Mouse (Mus musculus): ENCODE results near the gene Grik4.

DNA sequence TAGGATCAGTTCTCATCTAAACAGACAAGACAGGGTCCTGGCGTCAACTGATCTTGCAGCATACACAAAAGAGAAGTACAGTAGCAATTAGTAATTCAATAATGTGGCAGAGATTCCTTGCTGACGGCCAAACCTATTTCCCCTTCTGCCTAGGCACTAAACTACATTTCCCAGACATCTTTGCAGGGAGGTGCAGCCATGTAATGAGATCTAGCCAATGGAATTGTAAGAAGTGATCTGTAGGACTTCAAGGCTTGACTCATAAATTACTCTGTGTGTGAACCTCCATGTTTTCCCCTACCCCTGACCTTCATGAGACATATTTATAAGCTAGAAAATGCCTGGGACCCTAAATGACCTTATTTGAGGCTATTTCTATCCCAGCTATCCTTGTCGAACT, 296.7 kb downstream of the Grik4 start:
- no peak for TF ChIP-seq CTCF (IDR thresholded peaks at IDR 0.05; ENCODE audit: insufficient read depth, low read depth, low read length)
- no peak for TF ChIP-seq POLR2A (IDR thresholded peaks at IDR 0.05; ENCODE audit: insufficient read depth, low read depth, low read length)

Measured in olfactory bulb, adult 2 months (tissue).